Mouse (Mus musculus) MEL (cell line): ENCODE data around the gene Rgs9bp. TPM values are rescaled to one million over a fixed set of nuclear protein-coding genes. Genes with fewer than 3 reads are reported as not detected.

Source experiments
- DNase-seq: peaks from one replicate; pipeline ENCODE4 v3.0.0; 2011; ENCODE audit warnings: low read depth, low spot score
- H3K27ac ChIP-seq: 2 replicates; pipeline ENCODE4 v1.5.1; 2012; ENCODE audit warnings: low read depth, mild to moderate bottlenecking, control low read depth, low read length, moderate library complexity; ENCODE audit not compliant: control insufficient read depth
- H3K27me3 ChIP-seq, 2 experiments: fragments of 150-350 bp in 1 of 2; sonication (generic) in 1 of 2; 2 replicates each; pipeline ENCODE4 v1.6.1; 2012; ENCODE audit warnings: low read length in 2 of 2, mild to moderate bottlenecking in 2 of 2, improper control_type of control experiment in 1 of 2, moderate library complexity in 1 of 2; ENCODE audit not compliant: insufficient read depth in 2 of 2, control insufficient read depth in 1 of 2
- H3K36me3 ChIP-seq, 2 experiments: 2 replicates each; pipeline ENCODE4 v1.6.1; 2012 to 2014; ENCODE audit warnings: low read length in 2 of 2, improper control_type of control experiment in 1 of 2, inconsistent platforms in 1 of 2, mild to moderate bottlenecking in 1 of 2; ENCODE audit not compliant: insufficient read depth in 2 of 2, control insufficient read depth in 1 of 2
- H3K4me1 ChIP-seq, 2 experiments: fragments of 150-350 bp in 1 of 2; sonication (generic) in 1 of 2; 2 replicates each; pipeline ENCODE4 v1.6.1; 2012; ENCODE audit warnings: low read length in 2 of 2, improper control_type of control experiment in 1 of 2, mild to moderate bottlenecking in 1 of 2; ENCODE audit not compliant: insufficient read depth in 2 of 2, control insufficient read depth in 1 of 2
- H3K4me3 ChIP-seq, 2 experiments: fragments of 150-350 bp in 1 of 2; sonication (generic) in 1 of 2; 2 replicates each; pipeline ENCODE4 v1.5.1; 2012; ENCODE audit warnings: low read depth in 2 of 2, low read length in 2 of 2, mild to moderate bottlenecking in 2 of 2, moderate library complexity in 2 of 2, control low read depth in 1 of 2, improper control_type of control experiment in 1 of 2; ENCODE audit not compliant: control insufficient read depth in 1 of 2, insufficient read depth in 1 of 2
- H3K79me2 ChIP-seq: 2 replicates; pipeline ENCODE4 v1.6.1; 2012; ENCODE audit warnings: mild to moderate bottlenecking, low read length, moderate library complexity; ENCODE audit not compliant: control insufficient read depth, poor library complexity, insufficient read depth
- H3K9ac ChIP-seq: 2 replicates; pipeline ENCODE4 v1.6.1; 2012; ENCODE audit warnings: low read depth, mild to moderate bottlenecking, control low read depth, low read length, moderate library complexity; ENCODE audit not compliant: control insufficient read depth, poor library complexity, severe bottlenecking
- H3K9me3 ChIP-seq: fragments of 150-350 bp; sonication (generic); replicated peaks from 2 replicates; pipeline ENCODE4 v1.6.1; 2012; ENCODE audit warnings: mild to moderate bottlenecking, low read length, improper control_type of control experiment, moderate library complexity; ENCODE audit not compliant: insufficient read depth
- CHD2 ChIP-seq: IDR thresholded peaks from 2 replicates; pipeline ENCODE4 v1.6.1; 2011; ENCODE audit warnings: low read length, improper control_type of control experiment
- CTCF ChIP-seq, 3 experiments: IDR thresholded peaks in 2 of 3; conservative IDR thresholded peaks in 1 of 3; 2 replicates each; pipeline ENCODE4 v1.5.1; 2011 to 2012; ENCODE audit warnings: low read length in 3 of 3, low read depth in 2 of 3, mild to moderate bottlenecking in 2 of 3, improper control_type of control experiment in 1 of 3, inconsistent platforms in 1 of 3, mixed read lengths in 1 of 3, moderate library complexity in 1 of 3; ENCODE audit not compliant: control insufficient read depth in 1 of 3, insufficient read depth in 1 of 3, poor library complexity in 1 of 3, severe bottlenecking in 1 of 3
- E2F4 ChIP-seq: IDR thresholded peaks from 2 replicates; pipeline ENCODE4 v1.6.1; 2011; ENCODE audit warnings: low read depth, low read length, improper control_type of control experiment, borderline replicate concordance
- ELF1 ChIP-seq: IDR thresholded peaks from 2 replicates; pipeline ENCODE4 v1.6.1; 2014; ENCODE audit warnings: low read depth, mild to moderate bottlenecking, inconsistent platforms, low read length, improper control_type of control experiment, moderate library complexity
- EP300 ChIP-seq, 2 experiments: IDR thresholded peaks; 2 replicates each; pipeline ENCODE4 v1.6.1; 2011; ENCODE audit warnings: improper control_type of control experiment in 2 of 2, low read length in 2 of 2, low read depth in 1 of 2, mild to moderate bottlenecking in 1 of 2
- ETS1 ChIP-seq: IDR thresholded peaks from 2 replicates; pipeline ENCODE4 v1.6.1; 2012; ENCODE audit warnings: low read depth, mild to moderate bottlenecking, inconsistent platforms, low read length, improper control_type of control experiment, moderate library complexity
- GATA1 ChIP-seq: IDR thresholded peaks from 2 replicates; pipeline ENCODE4 v1.6.1; 2011; ENCODE audit warnings: low read depth, low read length, improper control_type of control experiment
- HCFC1 ChIP-seq: IDR thresholded peaks from 2 replicates; pipeline ENCODE4 v1.6.1; 2012; ENCODE audit warnings: low read depth, mild to moderate bottlenecking, inconsistent platforms, low read length, improper control_type of control experiment, moderate library complexity
- JUND ChIP-seq: IDR thresholded peaks from 2 replicates; pipeline ENCODE4 v1.6.1; 2011; ENCODE audit warnings: low read depth, mild to moderate bottlenecking, improper control_type of control experiment, low read length
- KAT2A ChIP-seq: conservative IDR thresholded peaks from 2 replicates; pipeline ENCODE4 v1.6.1; 2012; ENCODE audit warnings: low read depth, low read length, improper control_type of control experiment, inconsistent platforms
- MAX ChIP-seq: IDR thresholded peaks from 2 replicates; pipeline ENCODE4 v1.6.1; 2011; ENCODE audit warnings: low read length, improper control_type of control experiment
- MAZ ChIP-seq: IDR thresholded peaks from 2 replicates; pipeline ENCODE4 v1.6.1; 2012; ENCODE audit warnings: low read depth, mild to moderate bottlenecking, inconsistent platforms, low read length, improper control_type of control experiment
- MEF2A ChIP-seq: IDR thresholded peaks from 2 replicates; pipeline ENCODE4 v1.6.1; 2014; ENCODE audit warnings: low read depth, mild to moderate bottlenecking, inconsistent platforms, low read length, improper control_type of control experiment; ENCODE audit not compliant: poor library complexity, insufficient replicate concordance, severe bottlenecking; ENCODE audit errors: extremely low read depth
- MXI1 ChIP-seq: IDR thresholded peaks from 2 replicates; pipeline ENCODE4 v1.6.1; 2011; ENCODE audit warnings: mild to moderate bottlenecking, low read depth, low read length, improper control_type of control experiment
- MYB ChIP-seq: IDR thresholded peaks from 2 replicates; pipeline ENCODE4 v1.6.1; 2011; ENCODE audit warnings: mild to moderate bottlenecking, low read depth, low read length, improper control_type of control experiment
- MYC ChIP-seq: IDR thresholded peaks from 2 replicates; pipeline ENCODE4 v1.6.1; 2011; ENCODE audit warnings: low read depth, mild to moderate bottlenecking, low read length, improper control_type of control experiment, moderate library complexity
- NELFE ChIP-seq: IDR thresholded peaks from 2 replicates; pipeline ENCODE4 v1.6.1; 2011; ENCODE audit warnings: low read depth, low read length, improper control_type of control experiment
- NRF1 ChIP-seq: IDR thresholded peaks from 2 replicates; pipeline ENCODE4 v1.6.1; 2014; ENCODE audit warnings: low read depth, mild to moderate bottlenecking, inconsistent platforms, low read length, improper control_type of control experiment, moderate library complexity; ENCODE audit not compliant: poor library complexity, insufficient read depth, severe bottlenecking
- POLR2A ChIP-seq, 2 experiments: IDR thresholded peaks; 2 replicates each; pipeline ENCODE4 v1.6.1; 2011 to 2012; ENCODE audit warnings: low read length in 2 of 2, mild to moderate bottlenecking in 2 of 2, control low read depth in 1 of 2, improper control_type of control experiment in 1 of 2, low read depth in 1 of 2, moderate library complexity in 1 of 2; ENCODE audit not compliant: control insufficient read depth in 1 of 2, insufficient read depth in 1 of 2, poor library complexity in 1 of 2
- POLR2AphosphoS5 ChIP-seq: IDR thresholded peaks from 2 replicates; pipeline ENCODE4 v1.6.1; 2012; ENCODE audit warnings: low read depth, borderline replicate concordance, mild to moderate bottlenecking, inconsistent platforms, low read length, moderate library complexity, mixed read lengths
- RAD21 ChIP-seq: IDR thresholded peaks from 2 replicates; pipeline ENCODE4 v1.6.1; 2011; ENCODE audit warnings: mild to moderate bottlenecking, low read depth, low read length, improper control_type of control experiment
- RCOR1 ChIP-seq: IDR thresholded peaks from 2 replicates; pipeline ENCODE4 v1.6.1; 2012; ENCODE audit warnings: low read depth, mild to moderate bottlenecking, inconsistent platforms, low read length, improper control_type of control experiment
- SIN3A ChIP-seq: IDR thresholded peaks from 2 replicates; pipeline ENCODE4 v1.6.1; 2012; ENCODE audit warnings: low read length, improper control_type of control experiment, inconsistent platforms
- SMC3 ChIP-seq: IDR thresholded peaks from 2 replicates; pipeline ENCODE4 v1.6.1; 2011; ENCODE audit warnings: low read depth, low read length, improper control_type of control experiment
- TAL1 ChIP-seq: IDR thresholded peaks from 2 replicates; pipeline ENCODE4 v1.6.1; 2012; ENCODE audit warnings: mild to moderate bottlenecking, inconsistent platforms, low read length, moderate library complexity, mixed read lengths
- TCF12 ChIP-seq: IDR thresholded peaks from 2 replicates; pipeline ENCODE4 v1.6.1; 2014; ENCODE audit warnings: low read depth, mild to moderate bottlenecking, inconsistent platforms, low read length, improper control_type of control experiment, moderate library complexity
- UBTF ChIP-seq: IDR thresholded peaks from 2 replicates; pipeline ENCODE4 v1.6.1; 2012; ENCODE audit warnings: low read depth, mild to moderate bottlenecking, inconsistent platforms, low read length, improper control_type of control experiment, moderate library complexity, borderline replicate concordance; ENCODE audit not compliant: insufficient read depth
- USF1 ChIP-seq: IDR thresholded peaks from 2 replicates; pipeline ENCODE4 v1.6.1; 2014; ENCODE audit warnings: low read depth, mild to moderate bottlenecking, inconsistent platforms, low read length, improper control_type of control experiment, moderate library complexity
- USF2 ChIP-seq, 2 experiments: IDR thresholded peaks; 2 replicates each; pipeline ENCODE4 v1.6.1; 2011 to 2012; ENCODE audit warnings: improper control_type of control experiment in 2 of 2, low read length in 2 of 2, borderline replicate concordance in 1 of 2, inconsistent platforms in 1 of 2, low read depth in 1 of 2, mild to moderate bottlenecking in 1 of 2; ENCODE audit not compliant: insufficient read depth in 1 of 2
- ZC3H11A ChIP-seq: IDR thresholded peaks from 2 replicates; pipeline ENCODE4 v1.6.1; 2012; ENCODE audit warnings: low read depth, mild to moderate bottlenecking, inconsistent platforms, low read length, improper control_type of control experiment
- ZKSCAN1 ChIP-seq: IDR thresholded peaks from 2 replicates; pipeline ENCODE4 v1.6.1; 2012; ENCODE audit warnings: low read depth, mild to moderate bottlenecking, inconsistent platforms, low read length, improper control_type of control experiment, moderate library complexity
- ZMIZ1 ChIP-seq: IDR thresholded peaks from 2 replicates; pipeline ENCODE4 v1.6.1; 2012; ENCODE audit warnings: low read depth, mild to moderate bottlenecking, inconsistent platforms, low read length, improper control_type of control experiment, moderate library complexity
- ZNF384 ChIP-seq: IDR thresholded peaks from 2 replicates; pipeline ENCODE4 v1.6.1; 2012; ENCODE audit warnings: low read depth, mild to moderate bottlenecking, inconsistent platforms, low read length, improper control_type of control experiment
- polyA plus RNA-seq, 2 experiments: library from polyadenylated mRNA; stranded (reverse) in 1 of 2; unstranded in 1 of 2; fragments of >175 nt in 1 of 2; fragments of >200 nt in 1 of 2; gene quantifications; 2 replicates each; pipeline versions ENCODE4 v1.2.1 to v1.2.4; 2012; ENCODE audit warnings: low replicate concordance in 2 of 2, low read depth in 1 of 2; ENCODE audit not compliant: insufficient read length in 2 of 2, insufficient read depth in 1 of 2, missing spikeins in 1 of 2
- total RNA-seq: library from RNA; depleted of rRNA; stranded (reverse); fragments of 300-350 nt; gene quantifications from 2 replicates; pipeline ENCODE4 v1.2.3, GENCODE M21; 2012

Rgs9bp gene
- total and polyA plus RNA-seq, 3 experiments: 0.12 to 0.43 TPM; not detected in 1

- no peak for TF ChIP-seq UBTF
- no peak for TF ChIP-seq MYB
- peak; percentile 92 for TF ChIP-seq TCF12
- no peak for TF ChIP-seq USF1
- TF ChIP-seq MXI1: 0 out of 2 replicates have a peak, but pooled peaks have one; percentile 44
- TF ChIP-seq GATA1: peak; percentile 85
- TF ChIP-seq USF2 (IDR thresholded peaks at IDR 0.05; ENCODE audit: borderline replicate concordance in 1 of 2, insufficient read depth in 1 of 2, low read depth in 1 of 2, low read length in 2 of 2): no peak
- no peak for TF ChIP-seq JUND
- TF ChIP-seq CTCF (IDR thresholded peaks at IDR 0.05 in 2 of 3, conservative IDR thresholded peaks at IDR 0.05 in 1 of 3; ENCODE audit: control insufficient read depth in 1 of 3, insufficient read depth in 1 of 3, low read depth in 2 of 3, low read length in 3 of 3, poor library complexity in 1 of 3, severe bottlenecking in 1 of 3): no peak
- peak; percentile 62; the same call in 1 of the 2 replicates for TF ChIP-seq MYC
- no peak for TF ChIP-seq MEF2A
- no peak for TF ChIP-seq SMC3
- TF ChIP-seq ZNF384: peak; percentile 42; the same call in 1 of the 2 replicates
- no peak for TF ChIP-seq ELF1
- peak; percentile 93 for TF ChIP-seq TAL1
- no peak for TF ChIP-seq POLR2AphosphoS5
- TF ChIP-seq MAX: no peak
- no peak for TF ChIP-seq NELFE
- peak; percentile 86 for TF ChIP-seq ETS1
- TF ChIP-seq E2F4: no peak
These were observed 27.8 kb downstream of the Rgs9bp start (continued) for GRCm38 (mm10) chr7:35557577-35557976.

- H3K27ac ChIP-seq: peak overlapping the region; percentile 87
- H3K4me3 ChIP-seq: peak overlapping the region in 1 of 2 experiments; percentile 78; a peak in 2 of 4 replicates
- TF ChIP-seq ZC3H11A (no peak), CTCF (IDR thresholded peaks at IDR 0.05 in 2 of 3, conservative IDR thresholded peaks at IDR 0.05 in 1 of 3; ENCODE audit: control insufficient read depth in 1 of 3, insufficient read depth in 1 of 3, low read depth in 2 of 3, low read length in 3 of 3, poor library complexity in 1 of 3, severe bottlenecking in 1 of 3) (no peak), HCFC1 (0 out of 2 replicates have a peak, but pooled peaks have one; percentile 6), MAX (no peak), KAT2A (no peak), ZKSCAN1 (no peak), POLR2A (IDR thresholded peaks at IDR 0.05; ENCODE audit: control insufficient read depth in 1 of 2, insufficient read depth in 1 of 2, low read depth in 1 of 2, low read length in 2 of 2, poor library complexity in 1 of 2) (no peak), E2F4 (no peak), GATA1 (peak; percentile 78), ZNF384 (peak; percentile 64), EP300 (IDR thresholded peaks at IDR 0.05; ENCODE audit: low read depth in 1 of 2, low read length in 2 of 2) (peak; percentile 84 to 93), MAZ (no peak), NELFE (no peak), RCOR1 (peak; percentile 71; the same call in 1 of the 2 replicates), POLR2AphosphoS5 (no peak), NRF1 (no peak), RAD21 (no peak), ETS1 (peak; percentile 77), SMC3 (no peak), ELF1 (no peak), SIN3A (no peak), ZMIZ1 (no peak), USF2 (IDR thresholded peaks at IDR 0.05; ENCODE audit: borderline replicate concordance in 1 of 2, insufficient read depth in 1 of 2, low read depth in 1 of 2, low read length in 2 of 2) (no peak), JUND (no peak), CHD2 (no peak)
These were observed 28.5 kb downstream of the Rgs9bp start for GRCm38 (mm10) chr7:35556905-35557304.

More at GRCm38 (mm10) chr7:35556905-35557304, 28.5 kb downstream of the Rgs9bp start:
- Histone ChIP-seq H3K4me1 (peaks cover 14 to 41% of the 10 kb centered on the region in 2 experiments), H3K9ac (peak overlapping the region; percentile 94), H3K9me3 (no peaks in the 10 kb centered on the region), H3K27me3 (no peaks in the 10 kb centered on the region), H3K79me2 (peaks cover 15% of the 10 kb centered on the region), H3K36me3 (peaks cover 0 to 42% of the 10 kb centered on the region in 2 experiments; a peak in 2 of 4 replicates)
- peak; percentile 80 for DNase-seq
